Mouse (Mus musculus): Measurements from ENCODE around the gene St5. TPM values are rescaled to one million over a fixed set of nuclear protein-coding genes. Genes with fewer than 3 reads are reported as not detected.

The St5 gene
- polyA plus RNA-seq, 1 experiment: 34.6 TPM

DNA sequence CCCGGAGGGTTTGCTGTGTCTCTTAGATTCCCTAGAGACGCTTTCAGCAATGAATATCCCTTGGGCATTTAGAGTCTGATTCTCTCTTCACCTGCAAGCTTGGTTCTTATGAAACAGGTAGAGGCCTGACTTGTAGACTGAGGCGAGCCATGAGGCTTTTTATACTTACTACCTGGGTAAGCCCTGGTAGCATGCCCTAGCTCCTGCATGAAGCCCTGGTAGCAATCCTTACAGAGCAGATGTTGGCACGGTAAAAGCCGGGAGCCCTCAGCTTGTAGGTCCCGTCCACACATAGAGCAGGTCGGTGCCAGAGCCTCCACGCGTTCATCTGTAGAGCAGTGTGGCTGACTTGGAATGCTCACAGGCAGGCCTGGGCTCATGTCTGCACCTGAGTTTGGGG, 195.8 kb downstream of the St5 start:
- TF ChIP-seq CTCF (IDR thresholded peaks at IDR 0.05; ENCODE audit: extremely low read depth, insufficient read depth, insufficient read length, insufficient replicate concordance) (no peak), POLR2A (IDR thresholded peaks at IDR 0.05; ENCODE audit: low read depth, low read length) (no peak)

DNA sequence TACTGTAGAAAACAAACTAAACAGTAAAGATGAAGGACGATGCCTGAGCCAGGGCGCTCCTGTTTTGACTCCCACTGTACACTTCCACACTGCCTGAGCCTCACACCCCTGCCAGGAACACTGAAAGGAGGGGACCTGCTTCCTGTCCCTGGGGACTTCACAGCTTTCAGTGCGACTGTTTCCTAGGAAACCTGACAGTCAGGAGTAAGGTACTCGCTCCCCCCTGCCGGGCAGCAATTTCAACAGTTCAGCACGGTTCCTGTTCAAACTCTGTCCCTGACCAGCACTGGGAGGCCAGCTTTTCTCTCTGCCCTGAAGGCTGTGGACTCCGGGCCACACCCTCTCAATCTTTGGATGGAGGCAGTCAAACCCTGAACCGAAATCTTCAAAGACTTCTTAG, 196.3 kb downstream of the St5 start:
- DNase-seq (ENCODE audit: low read depth in 1 of 2, low spot score in 2 of 2): no peak
- no peak overlapping the region for H3K4me3 ChIP-seq (ENCODE audit: extremely low read depth, insufficient read depth, insufficient read length)
- no peak overlapping the region for H3K27ac ChIP-seq (ENCODE audit: insufficient read depth, low read length)
- TF ChIP-seq POLR2A (IDR thresholded peaks at IDR 0.05; ENCODE audit: low read depth, low read length) (no peak), CTCF (IDR thresholded peaks at IDR 0.05; ENCODE audit: extremely low read depth, insufficient read depth, insufficient read length, insufficient replicate concordance) (no peak)
- no peaks in the 10 kb centered on the region for H3K36me3 ChIP-seq (ENCODE audit: control insufficient read depth, insufficient read depth, low read length)
- H3K27me3 ChIP-seq (ENCODE audit: control insufficient read depth, insufficient read depth, low read length): no peaks in the 10 kb centered on the region
- WGBS: 27% methylated on average over 8 of the region's 8 CpGs
- H3K4me1 ChIP-seq (ENCODE audit: control insufficient read depth, insufficient read depth, insufficient read length): no peaks in the 10 kb centered on the region

More for the DNA sequence above, 195.8 kb downstream of the St5 start:
- no peaks in the 10 kb centered on the region for H3K4me1 ChIP-seq (ENCODE audit: control insufficient read depth, insufficient read depth, insufficient read length)
- DNase-seq (ENCODE audit: low read depth in 1 of 2, low spot score in 2 of 2): no peak
- no peaks in the 10 kb centered on the region for H3K36me3 ChIP-seq (ENCODE audit: control insufficient read depth, insufficient read depth, low read length)
- 74% methylated on average over 9 of the region's 9 CpGs for WGBS
- no peak overlapping the region for H3K4me3 ChIP-seq (ENCODE audit: extremely low read depth, insufficient read depth, insufficient read length)
- no peaks in the 10 kb centered on the region for H3K27me3 ChIP-seq (ENCODE audit: control insufficient read depth, insufficient read depth, low read length)
- no peak overlapping the region for H3K27ac ChIP-seq (ENCODE audit: insufficient read depth, low read length)

DNA sequence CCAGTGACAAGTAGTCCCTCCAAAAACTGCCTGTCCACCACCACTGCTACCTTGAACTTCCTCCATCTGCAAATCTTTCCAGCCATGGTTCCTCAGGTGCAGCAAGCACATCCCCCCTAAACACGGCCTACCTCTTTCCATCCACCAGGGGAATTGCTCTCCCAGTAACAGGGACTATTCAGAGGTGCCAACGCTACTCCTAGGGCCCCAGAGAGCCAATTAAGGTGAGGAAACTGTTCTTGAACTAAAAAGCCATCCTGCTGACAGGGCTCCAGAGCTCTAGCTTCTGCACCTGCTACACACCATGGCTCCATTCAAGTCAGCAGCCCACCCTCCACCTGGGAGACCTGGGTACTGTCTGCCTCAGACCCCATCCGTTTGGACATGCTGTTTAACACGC, 205.9 kb downstream of the St5 start:
- TF ChIP-seq CTCF (IDR thresholded peaks at IDR 0.05; ENCODE audit: extremely low read depth, insufficient read depth, insufficient read length, insufficient replicate concordance) (no peak), POLR2A (IDR thresholded peaks at IDR 0.05; ENCODE audit: low read depth, low read length) (no peak)
- no peaks in the 10 kb centered on the region for H3K27me3 ChIP-seq (ENCODE audit: control insufficient read depth, insufficient read depth, low read length)
- 86% methylated on average over 4 of the region's 4 CpGs for WGBS
- no peak overlapping the region for H3K27ac ChIP-seq (ENCODE audit: insufficient read depth, low read length)
- no peaks in the 10 kb centered on the region for H3K36me3 ChIP-seq (ENCODE audit: control insufficient read depth, insufficient read depth, low read length)
- DNase-seq (ENCODE audit: low read depth in 1 of 2, low spot score in 2 of 2): no peak
- no peak overlapping the region for H3K4me3 ChIP-seq (ENCODE audit: extremely low read depth, insufficient read depth, insufficient read length)
- H3K4me1 ChIP-seq (ENCODE audit: control insufficient read depth, insufficient read depth, insufficient read length): no peaks in the 10 kb centered on the region

DNA sequence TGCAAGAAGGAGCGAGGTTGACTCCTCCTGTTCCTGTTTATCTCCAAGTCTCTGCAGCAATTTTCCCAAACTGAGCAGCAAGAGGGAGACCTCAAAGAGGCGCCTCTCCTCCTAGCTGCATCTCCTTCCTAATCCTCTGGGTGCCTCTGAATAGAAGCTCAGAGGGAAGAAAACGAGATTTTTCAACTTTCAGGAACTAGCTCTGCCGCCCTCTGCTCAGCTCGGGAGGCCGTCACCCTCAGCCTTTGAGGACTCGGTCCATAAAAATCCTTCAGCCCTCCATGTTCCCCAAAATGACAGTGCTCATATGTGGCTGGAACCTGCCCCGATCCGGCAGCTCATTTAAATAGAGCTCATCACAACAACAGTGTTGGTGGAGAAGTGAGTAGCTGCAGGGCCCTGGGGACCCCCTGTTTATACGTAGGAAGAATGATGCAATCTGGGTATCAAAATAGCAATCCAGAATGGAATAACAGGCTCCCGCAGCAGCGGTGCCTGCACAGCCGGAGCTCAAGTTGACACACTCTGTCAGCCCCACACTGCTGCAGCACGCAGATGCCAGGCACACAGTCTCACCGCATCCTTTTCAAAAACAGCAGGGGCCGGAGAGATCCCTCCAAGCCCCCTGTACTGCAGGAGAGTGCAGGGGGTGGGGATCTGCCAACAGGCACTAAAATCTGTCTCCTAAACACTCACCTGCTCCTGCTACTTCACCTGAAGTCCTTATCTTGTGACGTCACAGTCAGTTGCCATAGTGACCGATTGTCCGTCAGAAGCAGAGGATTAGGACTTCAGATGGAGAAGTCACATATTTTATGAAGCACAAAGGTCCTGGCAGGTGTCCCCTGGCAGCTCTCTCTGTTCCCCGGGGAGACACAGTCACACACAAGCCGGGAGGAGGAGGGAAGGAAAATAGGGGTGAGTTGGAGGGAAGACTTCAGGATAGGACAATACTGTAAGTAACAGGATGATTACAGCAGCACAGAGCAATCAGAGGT, 209.8 kb downstream of the St5 start:
- Histone ChIP-seq H3K36me3 (ENCODE audit: control insufficient read depth, insufficient read depth, low read length) (no peaks in the 10 kb centered on the region), H3K27ac (ENCODE audit: insufficient read depth, low read length) (no peak overlapping the region), H3K4me1 (ENCODE audit: control insufficient read depth, insufficient read depth, insufficient read length) (no peaks in the 10 kb centered on the region), H3K4me3 (ENCODE audit: extremely low read depth, insufficient read depth, insufficient read length) (no peak overlapping the region), H3K27me3 (ENCODE audit: control insufficient read depth, insufficient read depth, low read length) (no peaks in the 10 kb centered on the region)
- WGBS: 64% methylated on average over 21 of the region's 21 CpGs
- TF ChIP-seq POLR2A (IDR thresholded peaks at IDR 0.05; ENCODE audit: low read depth, low read length) (no peak), CTCF (IDR thresholded peaks at IDR 0.05; ENCODE audit: extremely low read depth, insufficient read depth, insufficient read length, insufficient replicate concordance) (no peak)
- no peak for DNase-seq (ENCODE audit: low read depth in 1 of 2, low spot score in 2 of 2)

DNA sequence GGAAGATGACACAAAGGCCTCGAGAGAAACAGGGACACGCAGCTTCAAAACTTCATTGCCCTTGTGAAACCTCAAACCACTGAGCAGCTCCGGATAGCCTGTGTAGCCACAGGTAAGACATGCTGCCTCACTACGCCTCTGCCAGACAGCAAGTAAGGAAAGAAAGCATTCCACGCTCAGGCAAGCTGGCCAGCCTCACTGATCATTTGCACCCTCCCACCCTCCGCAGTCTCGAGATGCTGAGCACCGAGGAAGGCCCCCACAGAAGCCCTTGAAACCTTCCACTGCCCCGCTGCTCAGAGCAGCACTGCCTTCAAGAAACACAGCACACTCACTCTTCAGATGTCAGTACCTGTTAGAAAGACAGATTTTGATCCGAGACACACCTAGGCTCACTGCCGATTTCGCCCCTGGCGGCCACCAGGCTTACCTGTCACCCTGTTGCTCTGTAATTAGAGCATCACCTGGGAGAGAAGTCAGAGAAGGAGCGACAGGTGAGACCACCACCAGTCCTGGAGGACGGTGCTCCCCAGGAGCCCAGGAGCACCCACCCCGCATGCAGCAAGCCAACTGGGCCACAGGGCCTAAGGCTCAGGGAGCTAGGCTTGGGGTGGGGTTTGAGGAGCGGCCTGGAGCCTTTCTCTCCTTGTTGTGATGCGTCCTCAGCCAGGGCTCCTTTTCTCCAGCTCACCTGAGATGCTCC, 210.6 kb downstream of the St5 start:
- DNase-seq (ENCODE audit: low read depth in 1 of 2, low spot score in 2 of 2): no peak
- H3K36me3 ChIP-seq (ENCODE audit: control insufficient read depth, insufficient read depth, low read length): no peaks in the 10 kb centered on the region
- no peaks in the 10 kb centered on the region for H3K4me1 ChIP-seq (ENCODE audit: control insufficient read depth, insufficient read depth, insufficient read length)
- TF ChIP-seq POLR2A (IDR thresholded peaks at IDR 0.05; ENCODE audit: low read depth, low read length) (no peak), CTCF (IDR thresholded peaks at IDR 0.05; ENCODE audit: extremely low read depth, insufficient read depth, insufficient read length, insufficient replicate concordance) (no peak)
- no peaks in the 10 kb centered on the region for H3K27me3 ChIP-seq (ENCODE audit: control insufficient read depth, insufficient read depth, low read length)
- H3K4me3 ChIP-seq (ENCODE audit: extremely low read depth, insufficient read depth, insufficient read length): no peak overlapping the region
- WGBS: 87% methylated on average over 18 of the region's 18 CpGs
- no peak overlapping the region for H3K27ac ChIP-seq (ENCODE audit: insufficient read depth, low read length)

DNA sequence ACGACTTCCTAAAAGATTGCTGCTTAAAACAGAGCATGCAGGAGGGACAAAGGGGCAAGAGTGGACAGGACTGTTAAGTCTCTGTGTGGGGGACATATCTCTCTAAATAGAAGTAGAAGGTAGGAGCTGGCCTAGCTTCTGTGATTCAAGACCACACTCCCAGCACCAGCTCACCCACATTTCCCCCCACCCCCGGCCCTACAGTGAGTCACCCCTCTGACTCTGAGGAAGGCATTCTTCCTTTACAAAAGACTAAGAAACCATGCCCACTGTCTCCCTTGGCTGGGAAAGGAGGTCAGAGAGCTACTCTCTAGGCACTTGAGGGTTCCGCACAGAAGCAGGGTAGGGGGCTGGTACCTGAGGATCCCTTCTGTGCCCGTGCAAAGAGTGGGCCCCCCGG, 219.2 kb downstream of the St5 start:
- H3K36me3 ChIP-seq (ENCODE audit: control insufficient read depth, insufficient read depth, low read length): no peaks in the 10 kb centered on the region
- 63% methylated on average over 5 of the region's 5 CpGs for WGBS
- no peak overlapping the region for H3K27ac ChIP-seq (ENCODE audit: insufficient read depth, low read length)
- no peaks in the 10 kb centered on the region for H3K27me3 ChIP-seq (ENCODE audit: control insufficient read depth, insufficient read depth, low read length)
- TF ChIP-seq POLR2A (IDR thresholded peaks at IDR 0.05; ENCODE audit: low read depth, low read length): no peak
- TF ChIP-seq CTCF (IDR thresholded peaks at IDR 0.05; ENCODE audit: extremely low read depth, insufficient read depth, insufficient read length, insufficient replicate concordance): no peak
- no peak overlapping the region for H3K4me3 ChIP-seq (ENCODE audit: extremely low read depth, insufficient read depth, insufficient read length)
- no peak for DNase-seq (ENCODE audit: low read depth in 1 of 2, low spot score in 2 of 2)
- H3K4me1 ChIP-seq (ENCODE audit: control insufficient read depth, insufficient read depth, insufficient read length): no peaks in the 10 kb centered on the region

Data from spleen, adult 2 months (tissue).